15 mouse cellular contexts compared by ENCODE assay signal in the genomic region with DNA sequence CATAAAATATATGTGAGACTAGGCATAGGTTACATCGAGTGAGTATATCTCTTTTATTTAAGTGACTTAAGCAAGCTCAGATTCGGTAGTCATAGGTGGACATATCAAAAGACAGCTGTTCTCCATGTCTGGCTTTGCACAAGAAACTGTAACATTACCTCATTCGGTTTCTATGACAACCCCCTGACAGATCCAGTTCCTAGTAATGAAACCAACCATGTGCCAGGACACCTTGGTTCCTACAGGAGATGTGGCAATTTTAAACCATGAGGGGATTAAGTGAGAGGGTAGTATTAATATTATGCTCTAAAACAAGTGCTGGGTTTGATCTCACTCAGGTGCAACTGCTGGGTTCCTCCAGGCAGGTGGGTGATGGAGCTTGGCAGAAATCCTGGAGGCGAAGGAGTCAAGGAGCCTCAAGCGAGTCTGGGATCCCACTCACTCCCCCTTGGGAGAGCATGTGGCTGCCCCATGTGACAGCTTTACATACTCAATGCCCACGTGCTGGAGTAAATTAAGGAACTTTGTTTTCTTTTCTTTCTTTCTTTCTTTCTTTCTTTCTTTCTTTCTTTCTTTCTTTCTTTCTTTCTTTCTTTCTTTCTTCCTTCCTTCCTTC.
DNase-seq lines count a peak whose midpoint lies in the region; ATAC-seq and TF ChIP-seq lines count a peak whose summit lies in the region.
"Had no signal": no experiment of that assay in that cellular context is flagged by ENCODE, and none has a peak within 500 bp of the region (broad histone marks: within the 10 kb centered on the region; RNA-seq: fewer than 3 reads in every experiment).

No protein-coding gene starts in this region.

- H3K27ac ChIP-seq in forebrain, embryonic 13.5 days: no peak overlapping the region
- H3K27ac ChIP-seq in forebrain, embryonic 12.5 days: no peak overlapping the region
- H3K27ac ChIP-seq in kidney, adult 2 months (ENCODE audit: insufficient read depth, low read depth, low read length): no peak overlapping the region
- H3K27ac ChIP-seq: hindbrain, embryonic 12.5 days had no signal

- WGBS in forebrain, embryonic 13.5 days: 71% methylated on average over 6 of the region's 6 CpGs
- 74% methylated on average over 6 of the region's 6 CpGs for WGBS in forebrain, embryonic 12.5 days
- 72% methylated on average over 6 of the region's 6 CpGs for WGBS in kidney, adult 2 months

- peaks cover 16% of the 10 kb centered on the region for H3K4me1 ChIP-seq in forebrain, embryonic 13.5 days
- peaks cover 7% of the 10 kb centered on the region; the same call in 1 of the 2 replicates for H3K4me1 ChIP-seq in forebrain, embryonic 12.5 days
- H3K4me1 ChIP-seq in kidney, adult 2 months (ENCODE audit: control insufficient read depth, insufficient read depth, low read length): no peaks in the 10 kb centered on the region

- peak; percentile 24; the same call in 1 of the 2 replicates for ATAC-seq in forebrain, embryonic 13.5 days
- ATAC-seq in forebrain, embryonic 12.5 days (ENCODE audit: low FRiP score): no peak
- ATAC-seq in megakaryocyte, adult 5-6 weeks (ENCODE audit: poor library complexity, severe bottlenecking): peak; percentile 43; the same call in 1 of the 2 replicates
- ATAC-seq: activated CD4-positive, CD25-positive, alpha-beta regulatory T cell, adult 4 months had no signal

- no peaks in the 10 kb centered on the region for H3K36me3 ChIP-seq in forebrain, embryonic 13.5 days (ENCODE audit: poor library complexity, severe bottlenecking)
- H3K36me3 ChIP-seq in forebrain, embryonic 12.5 days (replicated peaks): no peaks in the 10 kb centered on the region
- no peaks in the 10 kb centered on the region for H3K36me3 ChIP-seq in kidney, adult 2 months (ENCODE audit: control insufficient read depth, insufficient read depth, low read length)
- H3K36me3 ChIP-seq: hindbrain, embryonic 12.5 days had no signal

- no peaks in the 10 kb centered on the region for H3K9me3 ChIP-seq in forebrain, embryonic 13.5 days (replicated peaks)
- H3K9me3 ChIP-seq in forebrain, embryonic 12.5 days: no peaks in the 10 kb centered on the region
- H3K9me3 ChIP-seq: hindbrain, embryonic 12.5 days had no signal

- DNase-seq in left cerebral cortex, postnatal 14 days (ENCODE audit: low spot score in 2 of 2): peak; percentile 27 to 60
- no peak for DNase-seq in left cerebral cortex, adult 11 months (ENCODE audit: low spot score)
- peak; percentile 61 for DNase-seq in MN1 (ENCODE audit: low spot score)
- DNase-seq in kidney, adult 2 months: no peak
- no peak for DNase-seq in cerebellum, postnatal 36 days
- DNase-seq: cerebellum, adult 9-11 months; kidney, adult 9 months; liver; lung, postnatal 10 days; thymus, adult 18-20 months had no signal

- H3K4me3 ChIP-seq in forebrain, embryonic 13.5 days: no peak overlapping the region
- no peak overlapping the region for H3K4me3 ChIP-seq in forebrain, embryonic 12.5 days (replicated peaks)
- H3K4me3 ChIP-seq in kidney, adult 2 months (ENCODE audit: insufficient read depth, low read depth, low read length): no peak overlapping the region
- H3K4me3 ChIP-seq: hindbrain, embryonic 12.5 days had no signal

- intact Hi-C loops in left cerebral cortex, postnatal 14 days (cut with DNase I): no loop called here

- H3K4me2 ChIP-seq in forebrain, embryonic 13.5 days: no peak overlapping the region
- no peak overlapping the region for H3K4me2 ChIP-seq in forebrain, embryonic 12.5 days
- H3K4me2 ChIP-seq: hindbrain, embryonic 12.5 days had no signal

- no peak overlapping the region for H3K9ac ChIP-seq in forebrain, embryonic 13.5 days
- no peak overlapping the region for H3K9ac ChIP-seq in forebrain, embryonic 12.5 days
- H3K9ac ChIP-seq: hindbrain, embryonic 12.5 days had no signal

- TF ChIP-seq POLR2A in kidney, adult 2 months (IDR thresholded peaks at IDR 0.05; ENCODE audit: low read depth, low read length): no peak

- no peaks in the 10 kb centered on the region for H3K27me3 ChIP-seq in forebrain, embryonic 13.5 days
- no peaks in the 10 kb centered on the region for H3K27me3 ChIP-seq in forebrain, embryonic 12.5 days
- no peaks in the 10 kb centered on the region for H3K27me3 ChIP-seq in kidney, adult 2 months (replicated peaks; ENCODE audit: control insufficient read depth, insufficient read depth, low read length)
- H3K27me3 ChIP-seq: hindbrain, embryonic 12.5 days had no signal

- TF ChIP-seq CTCF in kidney, adult 2 months (conservative IDR thresholded peaks at IDR 0.05; ENCODE audit: insufficient read depth, insufficient read length, low read depth, low read length): no peak

Comparison
In these comparisons a context has a peak if more than half of its experiments do, and no peak if none do; other contexts are left out.
1. DNase-seq: peak in left cerebral cortex, postnatal 14 days (2 of 2) and MN1 (single experiment); none in left cerebral cortex, adult 11 months (single experiment), kidney, adult 2 months (single experiment) and cerebellum, postnatal 36 days (0 of 2).